Mouse (Mus musculus): ENCODE data around the gene Cyp4x1. TPM values are rescaled to one million over a fixed set of nuclear protein-coding genes. Genes with fewer than 3 reads are reported as not detected.
"Not testable (repeated sequence)": the region's sequence is repeated elsewhere in the genome, so short reads cannot be mapped to it uniquely, and the experiment has no call there.

Cyp4x1 gene
- 0.04 and 0.06 TPM in 2 replicates for polyA plus RNA-seq (2012; rRNA removed)

DNA sequence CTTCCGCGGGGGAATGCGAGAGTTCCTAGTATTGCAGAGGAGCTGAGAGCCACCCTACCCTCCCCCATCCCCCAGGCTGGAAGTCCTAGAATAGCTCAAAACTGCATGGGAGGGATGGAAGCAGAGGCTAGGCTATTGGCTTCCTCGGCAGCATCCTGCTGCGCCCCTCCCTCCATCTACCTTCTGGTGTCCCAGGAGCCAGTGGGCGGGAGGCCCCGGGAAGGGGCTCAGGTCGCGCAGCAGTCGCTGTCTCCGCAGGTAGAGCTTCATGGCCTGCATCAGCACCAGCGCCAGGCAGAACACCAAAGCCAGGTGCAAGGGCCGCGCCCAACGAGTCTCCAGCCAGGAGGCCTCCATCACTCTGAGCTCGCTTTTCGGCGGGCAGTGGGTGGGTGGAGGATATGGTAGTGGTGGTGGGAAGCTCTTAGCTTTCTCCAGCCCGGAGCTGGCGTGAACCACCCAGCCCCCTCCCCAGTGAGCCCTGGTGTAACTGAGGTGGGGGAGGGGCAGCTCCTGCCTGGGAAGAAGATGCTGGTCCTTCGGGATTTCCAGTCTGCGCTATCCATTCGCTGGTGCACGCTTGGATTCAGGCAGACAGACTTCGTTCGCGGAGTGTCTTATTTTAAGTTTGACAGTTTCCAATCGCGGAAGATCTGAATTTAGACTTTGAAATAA, at the start of gene Cyp4x1:
Gene Cyp4x1 (minus strand): TSS at position 661 of the 675 bp plus-strand sequence.
- no peaks in the 10 kb centered on the region for H3K4me1 ChIP-seq (ENCODE audit: control insufficient read depth, insufficient read depth, low read length)
- H3K4me3 ChIP-seq (ENCODE audit: insufficient read depth, low read depth, low read length), result no peak within 1 kb of the TSS

GRCm38 (mm10) chr4:115176201-115176600, 42.1 kb upstream of the Cyp4x1 start:
- not testable (repeated sequence) for H3K4me1 ChIP-seq (ENCODE audit: control insufficient read depth, insufficient read depth, low read length); H3K27me3 ChIP-seq (replicated peaks; ENCODE audit: control insufficient read depth, insufficient read depth, low read length); H3K4me3 ChIP-seq (ENCODE audit: insufficient read depth, low read depth, low read length); H3K27ac ChIP-seq (ENCODE audit: insufficient read depth, low read depth, low read length); H3K36me3 ChIP-seq (ENCODE audit: control insufficient read depth, insufficient read depth, low read length); DNase-seq

More for the DNA sequence above, at the start of gene Cyp4x1:
- Histone ChIP-seq H3K27me3 (replicated peaks; ENCODE audit: control insufficient read depth, insufficient read depth, low read length) (no peaks in the 10 kb centered on the region), H3K27ac (ENCODE audit: insufficient read depth, low read depth, low read length) (no peak within 1 kb of the TSS), H3K36me3 (ENCODE audit: control insufficient read depth, insufficient read depth, low read length) (no peaks in the 10 kb centered on the region)
- WGBS, result 2% methylated on average over 28 of the region's 29 CpGs
- TF ChIP-seq POLR2A (IDR thresholded peaks at IDR 0.05; ENCODE audit: low read depth, low read length), result no peak
- no peak for TF ChIP-seq CTCF (conservative IDR thresholded peaks at IDR 0.05; ENCODE audit: insufficient read depth, insufficient read length, low read depth, low read length)
- DNase-seq, result no peak

GRCm38 (mm10) chr4:115174694-115175353, 40.7 kb upstream of the Cyp4x1 start:
- H3K27me3 ChIP-seq (replicated peaks; ENCODE audit: control insufficient read depth, insufficient read depth, low read length), result no peaks in the 10 kb centered on the region
- DNase-seq, result no peak
- H3K4me3 ChIP-seq (ENCODE audit: insufficient read depth, low read depth, low read length), result no peak overlapping the region
- no peak overlapping the region for H3K27ac ChIP-seq (ENCODE audit: insufficient read depth, low read depth, low read length)
- no peaks in the 10 kb centered on the region for H3K36me3 ChIP-seq (ENCODE audit: control insufficient read depth, insufficient read depth, low read length)
- TF ChIP-seq CTCF (conservative IDR thresholded peaks at IDR 0.05; ENCODE audit: insufficient read depth, insufficient read length, low read depth, low read length) (no peak), POLR2A (IDR thresholded peaks at IDR 0.05; ENCODE audit: low read depth, low read length) (no peak)
- WGBS, result 62% methylated on average over 1 of the region's 1 CpGs
- no peaks in the 10 kb centered on the region for H3K4me1 ChIP-seq (ENCODE audit: control insufficient read depth, insufficient read depth, low read length)

GRCm38 (mm10) chr4:115158963-115159362, 24.9 kb upstream of the Cyp4x1 start:
- DNase-seq; H3K27ac ChIP-seq (ENCODE audit: insufficient read depth, low read depth, low read length); H3K27me3 ChIP-seq (replicated peaks; ENCODE audit: control insufficient read depth, insufficient read depth, low read length); H3K4me1 ChIP-seq (ENCODE audit: control insufficient read depth, insufficient read depth, low read length); H3K36me3 ChIP-seq (ENCODE audit: control insufficient read depth, insufficient read depth, low read length); H3K4me3 ChIP-seq (ENCODE audit: insufficient read depth, low read depth, low read length): not testable (repeated sequence)
- WGBS, result 70% methylated on average over 3 of the region's 3 CpGs

DNA sequence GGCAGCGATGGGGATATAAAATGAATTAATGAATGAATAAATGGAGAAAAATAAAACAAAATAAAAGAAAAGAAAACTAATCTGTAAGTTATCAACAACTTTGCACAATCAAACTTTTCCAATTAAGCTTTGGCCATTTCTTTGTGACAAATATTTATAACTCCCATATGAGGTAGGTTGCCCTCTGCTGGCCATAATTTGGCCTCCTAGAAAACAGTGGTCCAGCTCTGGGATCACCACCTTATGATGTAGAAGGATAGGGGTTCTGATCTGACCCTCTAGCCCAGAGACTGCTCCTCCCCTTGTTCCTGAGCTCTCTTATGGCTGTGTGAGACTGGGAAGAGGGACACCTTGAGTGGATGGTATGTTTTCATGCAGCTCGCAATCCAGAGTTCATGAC, 20.6 kb upstream of the Cyp4x1 start:
- no peaks in the 10 kb centered on the region for H3K36me3 ChIP-seq (ENCODE audit: control insufficient read depth, insufficient read depth, low read length)
- H3K27me3 ChIP-seq (replicated peaks; ENCODE audit: control insufficient read depth, insufficient read depth, low read length), result no peaks in the 10 kb centered on the region
- no peak overlapping the region for H3K4me3 ChIP-seq (ENCODE audit: insufficient read depth, low read depth, low read length)
- DNase-seq, result no peak
- no peaks in the 10 kb centered on the region for H3K4me1 ChIP-seq (ENCODE audit: control insufficient read depth, insufficient read depth, low read length)
- 97% methylated on average over 2 of the region's 2 CpGs for WGBS
- TF ChIP-seq POLR2A (IDR thresholded peaks at IDR 0.05; ENCODE audit: low read depth, low read length) (no peak), CTCF (conservative IDR thresholded peaks at IDR 0.05; ENCODE audit: insufficient read depth, insufficient read length, low read depth, low read length) (0 out of 2 replicates have a peak, but pooled peaks have one; percentile 18)
- no peak overlapping the region for H3K27ac ChIP-seq (ENCODE audit: insufficient read depth, low read depth, low read length)

- H3K36me3 ChIP-seq (ENCODE audit: control insufficient read depth, insufficient read depth, low read length), result no peaks in the 10 kb centered on the region
- WGBS, result 18% methylated on average over 7 of the region's 7 CpGs
- H3K27me3 ChIP-seq (replicated peaks; ENCODE audit: control insufficient read depth, insufficient read depth, low read length), result no peaks in the 10 kb centered on the region
- no peak overlapping the region for H3K27ac ChIP-seq (ENCODE audit: insufficient read depth, low read depth, low read length)
- TF ChIP-seq POLR2A (IDR thresholded peaks at IDR 0.05; ENCODE audit: low read depth, low read length) (no peak), CTCF (conservative IDR thresholded peaks at IDR 0.05; ENCODE audit: insufficient read depth, insufficient read length, low read depth, low read length) (no peak)
- no peaks in the 10 kb centered on the region for H3K4me1 ChIP-seq (ENCODE audit: control insufficient read depth, insufficient read depth, low read length)
- H3K4me3 ChIP-seq (ENCODE audit: insufficient read depth, low read depth, low read length), result no peak overlapping the region
- no peak for DNase-seq
These were observed 182 bp upstream of the Cyp4x1 start for GRCm38 (mm10) chr4:115134296-115134630.

DNA sequence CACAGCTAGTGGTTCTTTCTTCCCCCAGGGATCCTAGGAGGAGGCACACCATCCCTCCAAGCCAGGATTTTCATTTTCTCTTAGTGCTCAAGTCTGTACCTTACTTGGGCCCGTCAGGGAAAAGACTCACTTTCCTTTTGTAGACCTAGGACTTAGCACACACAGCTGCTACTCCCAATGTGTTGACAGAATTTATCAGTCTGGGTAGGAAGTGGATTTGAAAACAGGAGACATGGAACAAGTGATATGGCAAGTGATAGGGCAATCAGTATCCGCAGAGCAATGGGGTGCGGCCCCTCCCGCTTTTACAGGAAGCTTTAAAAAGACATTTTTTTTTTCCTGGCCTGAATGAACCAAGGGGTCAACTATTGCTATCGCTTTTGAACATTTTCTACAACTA, 996 bp downstream of the Cyp4x1 start:
- TF ChIP-seq POLR2A (IDR thresholded peaks at IDR 0.05; ENCODE audit: low read depth, low read length), result no peak
- no peak overlapping the region for H3K4me3 ChIP-seq (ENCODE audit: insufficient read depth, low read depth, low read length)
- H3K36me3 ChIP-seq (ENCODE audit: control insufficient read depth, insufficient read depth, low read length), result no peaks in the 10 kb centered on the region
- 19% methylated on average over 5 of the region's 5 CpGs for WGBS
- no peak overlapping the region for H3K27ac ChIP-seq (ENCODE audit: insufficient read depth, low read depth, low read length)
- DNase-seq, result no peak
- no peaks in the 10 kb centered on the region for H3K4me1 ChIP-seq (ENCODE audit: control insufficient read depth, insufficient read depth, low read length)
- no peaks in the 10 kb centered on the region for H3K27me3 ChIP-seq (replicated peaks; ENCODE audit: control insufficient read depth, insufficient read depth, low read length)
